Mouse (Mus musculus): ENCODE results near the gene Gp5.

- no peak for TF ChIP-seq CTCF (IDR thresholded peaks at IDR 0.05)
- no peak for TF ChIP-seq POLR2A (IDR thresholded peaks at IDR 0.05; ENCODE audit: insufficient read depth, low read depth, low read length)
Observed at GRCm38 (mm10) chr16:30262157-30262556, 48.4 kb downstream of the Gp5 start.
